Mouse (Mus musculus): Measurements from ENCODE around the gene Thap12.

The Thap12 gene

GRCm38 (mm10) chr7:98702283-98703240 lies at the start of gene Thap12:
Gene Thap12, plus strand, starts transcription at chr7:98703103.
- DNase-seq (ENCODE audit: low spot score in 2 of 2): peak; percentile 99 to 100

DNA sequence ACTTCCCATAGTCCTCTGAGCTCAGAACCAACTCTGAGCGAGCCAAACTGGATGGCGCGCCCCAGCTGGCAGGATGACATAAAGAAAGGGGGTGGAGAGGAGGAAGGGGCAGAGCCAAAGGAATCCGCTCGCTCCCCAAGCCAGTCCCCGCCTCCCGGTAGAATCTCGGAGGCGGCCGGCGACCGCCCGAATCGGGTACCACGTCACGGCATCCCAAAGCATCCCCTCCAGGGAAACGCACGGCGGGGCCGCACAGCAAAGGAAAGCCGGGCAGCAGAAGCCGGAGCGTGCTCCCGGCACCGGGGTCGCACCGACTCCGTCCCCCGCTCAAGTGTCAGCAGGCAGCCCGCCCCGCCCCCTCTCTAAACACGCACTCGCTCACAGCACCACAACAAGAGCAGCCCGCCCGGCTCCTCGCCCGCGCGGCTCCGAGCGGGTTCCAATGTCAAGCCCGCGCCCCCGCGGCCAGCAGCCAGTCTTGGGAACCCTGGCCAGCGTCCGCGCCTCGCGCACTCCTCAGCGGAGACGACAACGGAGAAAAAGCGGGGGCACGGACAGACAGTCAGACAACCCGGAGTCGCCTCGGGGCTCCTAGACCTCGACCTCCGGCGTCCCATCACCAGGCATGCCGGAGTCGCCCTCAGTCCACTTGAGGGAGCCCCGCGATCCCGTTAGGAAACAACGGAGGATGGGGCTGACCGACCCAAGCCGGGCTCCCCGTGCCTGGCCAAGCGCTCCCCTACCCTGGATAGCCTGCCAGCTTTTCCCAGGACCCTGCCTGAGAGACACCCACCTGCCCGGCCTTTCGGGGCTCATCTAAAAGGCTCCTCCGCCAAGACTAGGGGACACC lies 47.0 kb upstream of the Thap12 start:
- peak; percentile 82 to 84 for DNase-seq (ENCODE audit: low spot score in 2 of 2)

DNA sequence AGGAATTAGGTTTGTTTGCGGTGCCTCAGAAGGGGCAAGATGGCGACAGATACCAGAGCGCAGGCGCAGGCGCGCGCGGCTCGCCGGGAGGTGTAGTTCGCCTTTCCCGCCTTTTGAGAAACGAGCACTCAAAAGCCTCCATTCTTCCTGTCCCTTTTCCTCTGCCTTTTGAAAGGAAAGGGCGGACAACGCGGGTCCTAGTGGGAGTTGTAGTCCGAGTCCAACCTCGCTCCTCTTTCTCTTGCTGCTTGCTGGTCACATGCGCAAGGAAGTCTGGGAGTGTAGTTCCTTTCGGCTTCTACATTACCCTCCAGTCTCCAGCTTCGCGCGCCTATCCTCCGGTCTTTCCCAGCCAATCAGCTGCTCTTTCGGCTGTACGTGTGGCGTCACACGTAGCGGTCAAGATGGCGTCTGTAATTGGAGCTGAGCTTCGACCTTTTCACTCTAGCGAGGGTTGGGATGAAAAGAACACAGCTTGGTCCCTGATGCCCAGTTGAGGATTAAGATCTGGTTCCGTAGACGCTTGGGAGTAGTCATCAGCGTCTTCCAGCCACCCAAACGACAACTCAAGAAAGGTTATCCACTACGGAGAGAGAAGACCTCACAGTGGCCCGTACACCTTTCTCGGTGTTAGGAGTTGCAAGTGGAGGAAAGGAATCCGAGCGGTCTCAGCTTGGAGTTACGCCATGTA lies 46.2 kb upstream of the Thap12 start, which contains the start of gene Emsy:
Gene Emsy, minus strand, starts transcription at position 253 of the 691 bp plus-strand sequence.
- DNase-seq (ENCODE audit: low spot score in 2 of 2): peak; percentile 97

DNA sequence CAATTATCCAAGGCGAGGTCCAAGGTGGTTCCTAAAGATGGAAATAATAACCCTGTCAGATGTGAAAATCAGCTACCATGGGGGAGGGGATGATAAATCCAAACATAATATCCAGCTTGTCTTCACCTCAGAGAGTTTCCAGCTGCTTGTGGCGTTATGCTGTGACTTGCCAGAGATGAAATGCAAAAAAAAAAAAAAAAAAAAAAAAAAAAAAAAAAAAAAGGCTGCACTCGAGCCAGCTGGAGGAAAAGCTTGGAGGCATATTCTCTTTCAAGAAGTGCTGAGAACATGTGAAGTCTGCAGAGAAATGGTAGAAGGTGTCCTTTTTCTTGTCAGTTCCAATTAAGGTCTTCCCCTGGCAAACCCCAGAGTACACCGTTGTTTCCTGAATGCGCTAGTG lies 37.7 kb upstream of the Thap12 start:
- DNase-seq (ENCODE audit: low spot score in 2 of 2): no peak

- no peak for DNase-seq (ENCODE audit: low spot score in 2 of 2)
Measured at GRCm38 (mm10) chr7:98665726-98666125, 37.2 kb upstream of the Thap12 start.

- no peak for DNase-seq (ENCODE audit: low spot score in 2 of 2)
Measured at GRCm38 (mm10) chr7:98667956-98668746, 34.8 kb upstream of the Thap12 start.

DNA sequence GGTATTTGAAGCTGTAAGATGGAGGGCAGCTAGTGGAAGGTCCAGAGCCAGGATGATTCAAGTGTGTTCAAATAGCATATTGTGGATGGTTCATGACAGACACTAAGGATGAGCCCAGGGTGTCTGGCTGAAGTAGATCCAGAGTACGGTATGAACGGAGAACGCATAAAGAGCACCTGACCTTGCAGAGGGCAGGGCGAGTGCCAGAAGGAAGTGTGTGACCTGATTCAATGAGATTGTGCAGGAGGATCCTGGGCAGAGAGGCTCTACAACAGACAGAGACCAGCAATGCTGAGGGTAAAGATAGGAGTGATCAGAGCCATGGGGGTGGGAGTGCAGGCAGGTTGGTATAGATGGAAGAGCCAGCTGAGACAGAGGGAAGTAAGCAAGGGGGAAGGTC lies 32.1 kb upstream of the Thap12 start:
- no peak for DNase-seq (ENCODE audit: low spot score in 2 of 2)

DNA sequence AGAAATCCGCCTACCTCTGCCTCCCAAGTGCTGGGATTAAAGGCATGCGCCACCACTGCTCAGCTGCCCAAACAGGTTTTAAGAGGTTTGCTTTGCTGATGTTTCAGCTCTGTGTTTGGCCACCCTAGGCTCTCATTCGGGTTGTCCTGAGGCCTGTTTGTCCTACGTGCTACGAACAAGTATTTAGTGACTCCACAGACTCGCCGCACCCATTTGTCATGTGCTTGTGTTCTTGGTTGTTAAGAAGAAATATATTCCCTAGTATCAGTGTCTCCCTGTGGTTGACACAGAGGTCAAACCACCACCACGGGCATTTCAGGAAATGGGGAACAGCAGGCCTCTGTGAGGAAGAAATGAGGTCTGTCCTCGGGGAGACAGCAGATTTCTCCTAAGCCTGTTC lies 31.5 kb upstream of the Thap12 start:
- DNase-seq (ENCODE audit: low spot score in 2 of 2): no peak

GRCm38 (mm10) chr7:98672241-98672955 lies 30.5 kb upstream of the Thap12 start:
- DNase-seq (ENCODE audit: low spot score in 2 of 2): no peak

DNA sequence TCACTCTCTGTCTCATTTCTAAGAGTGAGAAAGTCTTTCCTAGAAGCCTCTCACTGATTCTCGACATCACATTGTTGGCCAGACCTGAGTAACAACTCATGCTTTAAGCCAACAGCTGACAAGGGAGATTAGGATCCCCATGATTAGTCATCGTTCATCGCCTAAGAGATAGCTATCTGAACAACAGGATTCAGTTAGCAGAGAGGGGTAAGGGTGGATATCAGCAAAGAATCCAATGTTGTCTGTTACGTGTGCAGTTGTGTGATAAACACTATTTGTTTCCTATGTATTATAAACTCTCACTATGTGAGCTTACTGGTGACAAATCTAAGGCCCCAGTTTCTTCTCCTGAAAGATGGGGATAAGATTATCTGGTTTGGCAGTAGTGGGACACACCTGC lies 28.6 kb upstream of the Thap12 start:
- DNase-seq (ENCODE audit: low spot score in 2 of 2): no peak

DNA sequence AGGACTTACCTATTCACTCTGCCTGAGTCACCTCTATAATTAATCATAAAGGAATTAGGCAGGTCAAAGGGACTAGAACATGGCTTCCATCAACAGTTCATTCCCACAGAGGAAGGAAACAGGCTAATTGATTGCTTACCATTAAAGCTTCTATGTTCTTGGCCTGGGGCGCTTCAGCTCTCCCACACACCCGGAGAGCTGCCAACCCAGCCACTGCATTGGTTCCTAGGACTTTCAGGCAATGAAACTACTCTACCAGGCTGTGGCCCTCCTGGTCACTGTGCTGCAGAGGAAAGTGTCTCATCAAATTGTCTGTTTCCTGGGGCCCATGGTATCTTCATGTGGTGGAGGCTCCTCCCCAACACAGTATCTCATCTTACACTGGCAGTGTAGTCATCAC lies 25.4 kb upstream of the Thap12 start:
- no peak for DNase-seq (ENCODE audit: low spot score in 2 of 2)

DNA sequence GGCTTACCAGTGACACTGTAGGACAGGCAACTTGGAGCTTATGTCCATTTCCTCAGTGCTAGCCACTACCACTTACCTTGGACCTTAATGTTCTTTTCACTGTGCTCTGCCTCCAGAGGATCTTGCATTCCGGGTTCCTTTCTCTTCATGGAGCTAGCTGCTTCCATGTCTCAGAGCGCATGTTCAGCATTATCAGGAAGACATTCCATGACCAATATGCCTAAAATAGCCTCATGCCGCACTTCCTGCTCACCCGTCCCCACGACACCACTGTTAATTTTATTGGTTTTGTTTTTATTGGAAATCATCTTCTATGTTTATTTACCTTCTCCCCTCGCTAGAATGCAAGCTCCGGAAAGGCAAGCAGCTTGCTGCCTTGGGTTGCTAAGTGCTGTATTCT lies 24.5 kb upstream of the Thap12 start:
- no peak for DNase-seq (ENCODE audit: low spot score in 2 of 2)

DNA sequence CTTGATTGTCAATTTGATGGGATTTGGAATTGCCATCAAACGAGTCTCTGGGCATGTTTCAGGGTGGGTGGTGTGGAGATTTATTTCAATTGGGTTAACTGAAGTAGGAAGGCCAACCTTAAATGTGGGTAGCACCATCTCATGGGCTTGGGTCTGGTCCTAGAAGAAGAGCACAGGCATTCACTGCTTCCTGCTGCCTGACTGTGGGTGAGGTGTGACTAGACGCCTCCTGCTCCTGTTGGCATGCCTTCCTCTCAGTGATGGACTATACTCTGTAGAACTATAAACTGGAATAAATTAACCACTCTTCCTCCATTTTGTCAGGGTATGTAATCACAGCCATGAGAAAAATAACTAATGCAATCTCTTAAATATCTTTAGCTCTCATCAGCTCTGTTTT lies 22.2 kb upstream of the Thap12 start:
- peak in 1 of 2 experiments; percentile 24 for DNase-seq (ENCODE audit: low spot score in 2 of 2)

DNA sequence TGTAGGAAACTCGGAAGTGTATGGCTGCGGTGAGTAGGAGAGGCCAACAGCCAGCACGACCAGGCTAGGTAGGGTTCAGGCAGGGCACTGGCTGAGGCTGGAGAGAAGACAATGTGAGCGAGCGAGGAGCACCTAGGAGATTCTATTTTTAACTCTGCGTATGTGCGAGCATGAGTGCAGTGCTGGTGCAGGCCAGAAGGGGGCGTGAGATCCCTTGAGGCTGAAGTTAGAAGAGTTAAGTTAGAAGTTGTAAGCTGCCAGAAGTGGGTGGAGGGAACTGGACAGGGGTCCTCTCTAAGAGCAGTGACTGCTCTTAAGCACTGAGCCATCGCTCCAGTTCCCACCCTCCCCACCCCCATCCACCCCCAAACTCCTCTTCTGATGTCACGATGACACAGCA lies 20.1 kb upstream of the Thap12 start:
- DNase-seq (ENCODE audit: low spot score in 2 of 2): no peak

DNA sequence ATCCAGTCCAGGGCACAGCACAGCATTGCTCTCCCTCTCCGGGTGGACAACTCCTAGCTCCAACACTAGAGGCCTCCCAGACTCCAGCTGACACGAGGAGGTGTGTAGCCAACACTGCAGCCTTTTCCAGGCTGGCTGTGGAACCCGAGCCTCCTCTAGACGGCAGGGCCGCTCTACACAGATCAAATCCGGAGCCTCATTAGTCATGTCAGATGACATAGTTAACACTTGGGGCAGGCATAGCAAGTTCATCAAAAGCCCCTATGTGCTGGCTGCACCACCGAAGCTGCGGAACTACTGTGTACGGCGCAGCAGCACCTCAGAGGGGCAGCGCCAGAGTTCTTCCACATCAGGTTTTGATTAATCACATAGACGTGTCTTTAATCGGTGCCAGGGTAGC lies 17.0 kb upstream of the Thap12 start:
- no peak for DNase-seq (ENCODE audit: low spot score in 2 of 2)

GRCm38 (mm10) chr7:98690126-98690525 lies 12.8 kb upstream of the Thap12 start:
- no peak for DNase-seq (ENCODE audit: low spot score in 2 of 2)

- no peak for DNase-seq (ENCODE audit: low spot score in 2 of 2)
Measured at GRCm38 (mm10) chr7:98690831-98691230, 12.1 kb upstream of the Thap12 start.

DNA sequence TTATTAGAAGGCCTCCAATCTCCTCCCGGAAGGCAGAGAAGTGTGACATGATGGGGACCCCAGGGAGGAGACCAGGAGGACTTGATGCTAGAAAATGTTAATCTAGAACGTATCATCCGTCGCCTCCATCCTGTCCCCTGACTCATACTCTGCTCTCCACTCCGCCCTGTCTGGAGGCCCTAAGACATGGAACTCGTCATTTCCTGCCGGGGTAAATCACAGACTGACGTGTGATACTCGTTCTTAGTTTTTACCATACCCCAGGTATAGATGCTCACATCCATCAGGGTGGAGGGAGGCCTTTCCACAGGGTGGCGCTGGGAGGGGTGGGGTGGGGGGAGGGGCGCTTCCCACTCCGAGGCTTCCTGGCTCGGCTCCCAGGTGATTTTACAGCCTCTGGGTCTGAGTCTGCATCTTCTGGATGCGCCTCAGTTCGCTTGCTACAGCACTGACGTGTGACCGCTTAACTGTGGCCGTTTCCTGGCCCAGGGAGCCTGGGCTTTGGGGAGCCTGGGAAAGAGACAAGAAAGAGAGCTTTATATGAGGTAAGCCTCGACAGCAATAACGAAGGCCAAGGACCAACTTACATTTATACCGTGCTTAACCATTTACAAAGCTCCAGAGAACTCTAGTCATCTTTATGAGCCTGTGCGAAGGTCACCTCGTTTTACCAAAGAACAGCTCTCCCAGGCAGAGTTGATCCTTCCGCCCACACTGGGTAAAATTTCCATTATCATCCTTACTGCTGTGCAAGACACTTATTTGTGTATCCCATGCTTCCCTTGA lies 9.9 kb upstream of the Thap12 start:
- DNase-seq (ENCODE audit: low spot score in 2 of 2): no peak

DNA sequence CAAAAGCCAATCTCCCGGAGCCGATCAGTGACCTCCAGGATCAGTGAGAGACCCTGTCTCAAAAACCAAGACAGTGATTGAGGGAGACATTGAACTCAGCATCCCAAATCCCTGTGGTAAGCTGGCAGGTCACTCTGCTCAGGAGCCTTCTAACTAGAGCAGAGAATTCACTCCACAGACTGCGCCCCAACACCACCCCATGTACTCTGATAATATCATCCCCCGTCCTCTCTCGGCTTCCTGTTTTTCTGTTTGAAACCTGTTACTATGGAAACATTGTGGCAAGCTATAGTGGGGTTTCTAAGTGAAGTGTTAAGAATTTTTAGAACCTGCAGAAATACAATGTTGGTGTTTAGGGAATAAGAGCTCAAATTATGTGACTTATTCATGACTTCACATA lies 8.9 kb upstream of the Thap12 start:
- DNase-seq (ENCODE audit: low spot score in 2 of 2): peak in 1 of 2 experiments; percentile 33

DNA sequence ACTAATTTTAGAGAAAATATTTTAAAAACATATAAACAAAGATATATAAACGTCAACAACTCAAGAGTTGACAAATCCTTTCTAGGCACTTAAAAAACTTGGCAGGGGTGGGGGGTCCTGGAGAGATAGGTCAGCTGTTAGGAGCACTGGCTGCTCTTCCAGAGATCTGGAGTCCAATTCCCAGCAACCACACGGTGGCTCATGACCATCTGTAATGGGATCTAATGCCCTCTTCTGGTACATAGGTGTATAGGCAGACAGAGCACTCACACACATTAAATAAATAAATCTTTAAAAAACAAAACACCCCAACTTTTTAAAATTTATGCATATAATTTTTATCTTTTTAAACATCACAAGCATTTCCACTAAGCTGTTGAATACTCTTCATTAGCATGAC lies 5.4 kb upstream of the Thap12 start:
- DNase-seq (ENCODE audit: low spot score in 2 of 2): no peak
